Mouse (Mus musculus): ENCODE data around the gene Spop. TPM values are rescaled to one million over a fixed set of nuclear protein-coding genes. Genes with fewer than 3 reads are reported as not detected.

Gene Spop
- polyA plus RNA-seq (2012; ENCODE audit: insufficient read depth, insufficient read length, missing spikeins): 83.2 and 94.8 TPM in 2 replicates

- H3K4me1 ChIP-seq (ENCODE audit: control insufficient read depth, insufficient read depth, insufficient read length, low read length): peaks cover 5% of the 10 kb centered on the region; the same call in 1 of the 2 replicates
- peak within 1 kb of the TSS; percentile 87 for H3K27ac ChIP-seq (replicated peaks; ENCODE audit: low read depth, low read length)
- H3K4me3 ChIP-seq (ENCODE audit: insufficient read depth, low read depth, low read length): peak within 1 kb of the TSS; percentile 80
Measured at GRCm38 (mm10) chr11:95413641-95414535, at the start of gene Spop. Gene Spop (plus strand): TSS chr11:95414080.

- Histone ChIP-seq H3K27ac (replicated peaks; ENCODE audit: low read depth, low read length) (no peak overlapping the region), H3K4me1 (ENCODE audit: control insufficient read depth, insufficient read depth, insufficient read length, low read length) (peaks cover 27% of the 10 kb centered on the region), H3K4me3 (ENCODE audit: insufficient read depth, low read depth, low read length) (no peak overlapping the region)
Measured at GRCm38 (mm10) chr11:95364388-95364787, 49.5 kb upstream of the Spop start.

GRCm38 (mm10) chr11:95365596-95365995, 48.3 kb upstream of the Spop start:
- H3K27ac ChIP-seq (replicated peaks; ENCODE audit: low read depth, low read length): peak overlapping the region; percentile 18
- H3K4me1 ChIP-seq (ENCODE audit: control insufficient read depth, insufficient read depth, insufficient read length, low read length): peaks cover 27% of the 10 kb centered on the region
- no peak overlapping the region for H3K4me3 ChIP-seq (ENCODE audit: insufficient read depth, low read depth, low read length)

GRCm38 (mm10) chr11:95366280-95366897, 47.5 kb upstream of the Spop start:
- H3K4me1 ChIP-seq (ENCODE audit: control insufficient read depth, insufficient read depth, insufficient read length, low read length): peaks cover 27% of the 10 kb centered on the region
- peak overlapping the region; percentile 56 for H3K27ac ChIP-seq (replicated peaks; ENCODE audit: low read depth, low read length)
- no peak overlapping the region for H3K4me3 ChIP-seq (ENCODE audit: insufficient read depth, low read depth, low read length)

- H3K4me3 ChIP-seq (ENCODE audit: insufficient read depth, low read depth, low read length): no peak overlapping the region
- no peak overlapping the region for H3K27ac ChIP-seq (replicated peaks; ENCODE audit: low read depth, low read length)
- peaks cover 27% of the 10 kb centered on the region for H3K4me1 ChIP-seq (ENCODE audit: control insufficient read depth, insufficient read depth, insufficient read length, low read length)
Measured at GRCm38 (mm10) chr11:95367011-95367735, 46.7 kb upstream of the Spop start.

- Histone ChIP-seq H3K27ac (replicated peaks; ENCODE audit: low read depth, low read length) (no peak overlapping the region), H3K4me3 (ENCODE audit: insufficient read depth, low read depth, low read length) (no peak overlapping the region), H3K4me1 (ENCODE audit: control insufficient read depth, insufficient read depth, insufficient read length, low read length) (peaks cover 25% of the 10 kb centered on the region)
Measured at GRCm38 (mm10) chr11:95368231-95368823, 45.6 kb upstream of the Spop start.

GRCm38 (mm10) chr11:95368871-95369270, 45.0 kb upstream of the Spop start:
- H3K4me3 ChIP-seq (ENCODE audit: insufficient read depth, low read depth, low read length): no peak overlapping the region
- H3K4me1 ChIP-seq (ENCODE audit: control insufficient read depth, insufficient read depth, insufficient read length, low read length): peaks cover 25% of the 10 kb centered on the region
- H3K27ac ChIP-seq (replicated peaks; ENCODE audit: low read depth, low read length): no peak overlapping the region

- Histone ChIP-seq H3K4me1 (ENCODE audit: control insufficient read depth, insufficient read depth, insufficient read length, low read length) (peaks cover 17% of the 10 kb centered on the region), H3K4me3 (ENCODE audit: insufficient read depth, low read depth, low read length) (no peak overlapping the region), H3K27ac (replicated peaks; ENCODE audit: low read depth, low read length) (peak overlapping the region; percentile 45)
Measured at GRCm38 (mm10) chr11:95369964-95370890, 43.7 kb upstream of the Spop start.

GRCm38 (mm10) chr11:95371182-95371581, 42.7 kb upstream of the Spop start:
- Histone ChIP-seq H3K4me3 (ENCODE audit: insufficient read depth, low read depth, low read length) (no peak overlapping the region), H3K27ac (replicated peaks; ENCODE audit: low read depth, low read length) (no peak overlapping the region), H3K4me1 (ENCODE audit: control insufficient read depth, insufficient read depth, insufficient read length, low read length) (peaks cover 12% of the 10 kb centered on the region)

- no peak overlapping the region for H3K4me3 ChIP-seq (ENCODE audit: insufficient read depth, low read depth, low read length)
- H3K27ac ChIP-seq (replicated peaks; ENCODE audit: low read depth, low read length): no peak overlapping the region
- H3K4me1 ChIP-seq (ENCODE audit: control insufficient read depth, insufficient read depth, insufficient read length, low read length): peaks cover 3% of the 10 kb centered on the region; the same call in 1 of the 2 replicates
Measured at GRCm38 (mm10) chr11:95378926-95379325, 35.0 kb upstream of the Spop start.

GRCm38 (mm10) chr11:95379552-95379951, 34.3 kb upstream of the Spop start:
- Histone ChIP-seq H3K4me1 (ENCODE audit: control insufficient read depth, insufficient read depth, insufficient read length, low read length) (peaks cover 5% of the 10 kb centered on the region; the same call in 1 of the 2 replicates), H3K27ac (replicated peaks; ENCODE audit: low read depth, low read length) (no peak overlapping the region), H3K4me3 (ENCODE audit: insufficient read depth, low read depth, low read length) (no peak overlapping the region)

- Histone ChIP-seq H3K4me1 (ENCODE audit: control insufficient read depth, insufficient read depth, insufficient read length, low read length) (peaks cover 5% of the 10 kb centered on the region; the same call in 1 of the 2 replicates), H3K4me3 (ENCODE audit: insufficient read depth, low read depth, low read length) (no peak overlapping the region), H3K27ac (replicated peaks; ENCODE audit: low read depth, low read length) (no peak overlapping the region)
Measured at GRCm38 (mm10) chr11:95380711-95381110, 33.2 kb upstream of the Spop start.

- H3K4me1 ChIP-seq (ENCODE audit: control insufficient read depth, insufficient read depth, insufficient read length, low read length): peaks cover 5% of the 10 kb centered on the region; the same call in 1 of the 2 replicates
- H3K27ac ChIP-seq (replicated peaks; ENCODE audit: low read depth, low read length): no peak overlapping the region
- H3K4me3 ChIP-seq (ENCODE audit: insufficient read depth, low read depth, low read length): no peak overlapping the region
Measured at GRCm38 (mm10) chr11:95381146-95381545, 32.7 kb upstream of the Spop start.

Data from brown adipose tissue, adult 24 weeks (tissue).